Mouse (Mus musculus) myocyte (in vitro differentiated cells): Measurements from ENCODE around the gene Ccdc185.

Source experiments
- E2F4 ChIP-seq: IDR thresholded peaks from one replicate; pipeline ENCODE4 v1.6.1; 2011; ENCODE audit warnings: mild to moderate bottlenecking, control low read depth, moderate library complexity; ENCODE audit not compliant: insufficient read depth
- MAX ChIP-seq: IDR thresholded peaks from one replicate; pipeline ENCODE4 v1.6.1; 2011; ENCODE audit warnings: low read depth, mild to moderate bottlenecking, control low read depth
- POLR2A ChIP-seq: IDR thresholded peaks from one replicate; pipeline ENCODE4 v1.6.1; 2011; ENCODE audit warnings: low read depth, mild to moderate bottlenecking, control low read depth, moderate library complexity; ENCODE audit not compliant: insufficient read length
- USF1 ChIP-seq: IDR thresholded peaks from one replicate; pipeline ENCODE4 v1.6.1; 2011; ENCODE audit warnings: low read depth, mild to moderate bottlenecking, control low read depth, moderate library complexity

GRCm38 (mm10) chr1:182707459-182707858 is 41.5 kb downstream of the Ccdc185 start:
- no peak for TF ChIP-seq POLR2A
- TF ChIP-seq E2F4 = no peak
- no peak for TF ChIP-seq USF1
- no peak for TF ChIP-seq MAX
